Comparison of ENCODE assay signal across 8 mouse cellular contexts in genomic region chr15:96543181-96543828, GRCm38 (mm10).
DNase-seq lines count a peak whose midpoint lies in the region; ATAC-seq and TF ChIP-seq lines count a peak whose summit lies in the region.

No protein-coding gene starts in this region.

- H3K9me3 ChIP-seq in forebrain, embryonic 13.5 days (replicated peaks) = no peaks in the 10 kb centered on the region
- no peaks in the 10 kb centered on the region for H3K9me3 ChIP-seq in hindbrain, embryonic 16.5 days (ENCODE audit: control insufficient read depth, low read length)
- H3K9me3 ChIP-seq in midbrain, postnatal 0 days (ENCODE audit: low read length) = no peaks in the 10 kb centered on the region
- no peaks in the 10 kb centered on the region for H3K9me3 ChIP-seq in stomach, postnatal 0 days (ENCODE audit: control insufficient read depth, low read length)

- H3K4me3 ChIP-seq in left cerebral cortex, adult 2 months = peak overlapping the region; percentile 46
- peak overlapping the region; percentile 55 for H3K4me3 ChIP-seq in brown adipose tissue, adult 24 weeks (ENCODE audit: insufficient read depth, low read depth, low read length)
- peak overlapping the region; percentile 38 for H3K4me3 ChIP-seq in forebrain, embryonic 13.5 days
- peak overlapping the region; percentile 43 for H3K4me3 ChIP-seq in hindbrain, embryonic 16.5 days (ENCODE audit: low read length)
- peak overlapping the region; percentile 31 for H3K4me3 ChIP-seq in midbrain, postnatal 0 days (ENCODE audit: low read depth, low read length)
- peak overlapping the region; percentile 24 for H3K4me3 ChIP-seq in stomach, postnatal 0 days (ENCODE audit: low read depth, low read length)

- 3% methylated on average over 24 of the region's 24 CpGs for WGBS in forebrain, embryonic 13.5 days
- 2% methylated on average over 24 of the region's 24 CpGs for WGBS in hindbrain, embryonic 16.5 days
- 4% methylated on average over 24 of the region's 24 CpGs for WGBS in midbrain, postnatal 0 days
- 2% methylated on average over 24 of the region's 24 CpGs for WGBS in stomach, postnatal 0 days

- no peak for TF ChIP-seq EP300 in stomach, postnatal 0 days (optimal IDR thresholded peaks at IDR 0.05)

- intact Hi-C loops in left cerebral cortex, adult 2 months (cut with DNase I) = loop anchor here (2.0 to 10.0 kb wide), 3 partner anchors 123 to 591 kb away; no protein-coding TSS in a partner anchor
- intact Hi-C loops in left cerebral cortex, postnatal 36 days (cut with DNase I) = loop anchor here (10.0 kb wide), 1 partner anchor 391 kb away; no protein-coding TSS in a partner anchor

- peak; percentile 89 for TF ChIP-seq CTCF in left cerebral cortex, adult 2 months (IDR thresholded peaks at IDR 0.05)
- peak; percentile 90 for TF ChIP-seq CTCF in midbrain, postnatal 0 days (IDR thresholded peaks at IDR 0.05)
- peak; percentile 93 for TF ChIP-seq CTCF in stomach, postnatal 0 days (IDR thresholded peaks at IDR 0.05; ENCODE audit: low read depth)

- H3K9ac ChIP-seq in forebrain, embryonic 13.5 days = peak overlapping the region; percentile 58
- H3K9ac ChIP-seq in hindbrain, embryonic 16.5 days (ENCODE audit: low read depth, low read length) = peak overlapping the region; percentile 61
- no peak overlapping the region; the same call in 1 of the 2 replicates for H3K9ac ChIP-seq in midbrain, postnatal 0 days (replicated peaks; ENCODE audit: low read length, poor library complexity, severe bottlenecking)
- H3K9ac ChIP-seq in stomach, postnatal 0 days (ENCODE audit: low read length) = no peak overlapping the region

- no peaks in the 10 kb centered on the region for H3K36me3 ChIP-seq in forebrain, embryonic 13.5 days (ENCODE audit: poor library complexity, severe bottlenecking)
- no peaks in the 10 kb centered on the region for H3K36me3 ChIP-seq in hindbrain, embryonic 16.5 days (ENCODE audit: control insufficient read depth, insufficient read depth, low read length)
- no peaks in the 10 kb centered on the region for H3K36me3 ChIP-seq in midbrain, postnatal 0 days (ENCODE audit: insufficient read depth, low read length)
- no peaks in the 10 kb centered on the region for H3K36me3 ChIP-seq in stomach, postnatal 0 days (ENCODE audit: control insufficient read depth, insufficient read depth, low read length)

- H3K27ac ChIP-seq in left cerebral cortex, adult 2 months = no peak overlapping the region; the same call in 1 of the 2 replicates
- no peak overlapping the region for H3K27ac ChIP-seq in brown adipose tissue, adult 24 weeks (replicated peaks; ENCODE audit: low read depth, low read length)
- H3K27ac ChIP-seq in forebrain, embryonic 13.5 days = no peak overlapping the region; the same call in 1 of the 2 replicates
- no peak overlapping the region for H3K27ac ChIP-seq in hindbrain, embryonic 16.5 days (ENCODE audit: low read depth, low read length)
- peak overlapping the region; percentile 26; the same call in 1 of the 2 replicates for H3K27ac ChIP-seq in midbrain, postnatal 0 days (ENCODE audit: low read depth, low read length)
- no peak overlapping the region for H3K27ac ChIP-seq in stomach, postnatal 0 days (replicated peaks)

- 0 out of 2 replicates have a peak, but pooled peaks cover 3% of the 10 kb centered on the region for H3K27me3 ChIP-seq in forebrain, embryonic 13.5 days
- H3K27me3 ChIP-seq in hindbrain, embryonic 16.5 days (replicated peaks; ENCODE audit: control insufficient read depth, insufficient read depth, low read length) = no peaks in the 10 kb centered on the region
- no peaks in the 10 kb centered on the region for H3K27me3 ChIP-seq in midbrain, postnatal 0 days (ENCODE audit: insufficient read depth, low read length)
- no peaks in the 10 kb centered on the region for H3K27me3 ChIP-seq in stomach, postnatal 0 days (ENCODE audit: control insufficient read depth, insufficient read depth, low read length)

- ATAC-seq in forebrain, embryonic 13.5 days = peak; percentile 50; the same call in 1 of the 2 replicates
- no peak for ATAC-seq in hindbrain, embryonic 16.5 days
- ATAC-seq in midbrain, postnatal 0 days (ENCODE audit: low FRiP score) = no peak
- peak; percentile 85 for ATAC-seq in stomach, postnatal 0 days (ENCODE audit: low FRiP score, low TSS enrichment)

- peak overlapping the region; percentile 59 for H3K4me2 ChIP-seq in forebrain, embryonic 13.5 days
- peak overlapping the region; percentile 56 for H3K4me2 ChIP-seq in hindbrain, embryonic 16.5 days (ENCODE audit: low read length)
- peak overlapping the region; percentile 46 for H3K4me2 ChIP-seq in midbrain, postnatal 0 days (ENCODE audit: low read depth, low read length, poor library complexity, severe bottlenecking)
- peak overlapping the region; percentile 48 for H3K4me2 ChIP-seq in stomach, postnatal 0 days (replicated peaks; ENCODE audit: low read depth)

- peak; percentile 34 to 55 for DNase-seq in left cerebral cortex, adult 2 months (ENCODE audit: extremely low spot score in 1 of 2, low spot score in 2 of 2)
- no peak for DNase-seq in left cerebral cortex, postnatal 36 days (ENCODE audit: low spot score in 2 of 2)
- peak; percentile 78 for DNase-seq in liver
- peak; percentile 83 for DNase-seq in midbrain, postnatal 0 days (ENCODE audit: low spot score)
- DNase-seq in stomach, postnatal 0 days (ENCODE audit: low spot score) = peak; percentile 84

- no peaks in the 10 kb centered on the region for H3K4me1 ChIP-seq in brown adipose tissue, adult 24 weeks (ENCODE audit: control insufficient read depth, insufficient read depth, insufficient read length, low read length)
- peaks cover 13% of the 10 kb centered on the region for H3K4me1 ChIP-seq in forebrain, embryonic 13.5 days
- H3K4me1 ChIP-seq in hindbrain, embryonic 16.5 days (ENCODE audit: control insufficient read depth, insufficient read depth, low read depth, low read length) = no peaks in the 10 kb centered on the region
- H3K4me1 ChIP-seq in midbrain, postnatal 0 days (ENCODE audit: insufficient read depth, low read length) = no peaks in the 10 kb centered on the region
- H3K4me1 ChIP-seq in stomach, postnatal 0 days (replicated peaks; ENCODE audit: control insufficient read depth, insufficient read depth) = no peaks in the 10 kb centered on the region

Comparison
In these comparisons a context has a peak if more than half of its experiments do, and no peak if none do; other contexts are left out.
1. DNase-seq: peak in left cerebral cortex, adult 2 months (2 of 2), liver (single experiment), midbrain, postnatal 0 days (single experiment) and stomach, postnatal 0 days (single experiment); none in left cerebral cortex, postnatal 36 days (0 of 2).
2. ATAC-seq: peak in forebrain, embryonic 13.5 days (single experiment) and stomach, postnatal 0 days (single experiment); none in hindbrain, embryonic 16.5 days (single experiment) and midbrain, postnatal 0 days (single experiment).
3. H3K9ac ChIP-seq: peak in forebrain, embryonic 13.5 days (single experiment) and hindbrain, embryonic 16.5 days (single experiment); none in midbrain, postnatal 0 days (single experiment) and stomach, postnatal 0 days (single experiment).
4. Peak in every context shown above with its lines, with median percentiles within 50 percentile points of each other: H3K4me3 ChIP-seq, CTCF ChIP-seq and H3K4me2 ChIP-seq.